Mouse (Mus musculus) naive thymus-derived CD4-positive, alpha-beta T cell, adult 2 months (primary cell): ENCODE data around the gene Fbxo39.

Experiments used
- DNase-seq: peaks from one replicate; pipeline ENCODE4 v3.0.0-alpha.2; 2011; ENCODE audit warnings: low read depth

Fbxo39 gene

GRCm38 (mm10) chr11:72363523-72364240, 49.4 kb downstream of the Fbxo39 start:
- DNase-seq = no peak

GRCm38 (mm10) chr11:72364526-72364925, 50.3 kb downstream of the Fbxo39 start:
- no peak for DNase-seq

GRCm38 (mm10) chr11:72366126-72366525, 51.9 kb downstream of the Fbxo39 start:
- DNase-seq = no peak

- no peak for DNase-seq
Measured at GRCm38 (mm10) chr11:72367934-72368674, 53.9 kb downstream of the Fbxo39 start.
